Mouse (Mus musculus) thymus, postnatal 4 days (tissue): ENCODE results near the gene Pdss2.

Source experiments
- DNase-seq: peaks from one replicate; pipeline ENCODE4 v3.0.0; 2021

The Pdss2 gene

GRCm38 (mm10) chr10:43312658-43313417, 91.6 kb downstream of the Pdss2 start:
- DNase-seq = no peak

GRCm38 (mm10) chr10:43315228-43315627, 93.9 kb downstream of the Pdss2 start:
- DNase-seq = no peak

GRCm38 (mm10) chr10:43317327-43317951, 96.2 kb downstream of the Pdss2 start:
- DNase-seq = no peak

GRCm38 (mm10) chr10:43321019-43321418, 99.7 kb downstream of the Pdss2 start:
- no peak for DNase-seq

- no peak for DNase-seq
These were observed 101.3 kb downstream of the Pdss2 start for GRCm38 (mm10) chr10:43322446-43323178.

- DNase-seq = no peak
These were observed 102.1 kb downstream of the Pdss2 start for GRCm38 (mm10) chr10:43323386-43323785.

- DNase-seq = no peak
These were observed 108.5 kb downstream of the Pdss2 start for GRCm38 (mm10) chr10:43329813-43330212.

- peak; percentile 27 for DNase-seq
These were observed 109.4 kb downstream of the Pdss2 start for GRCm38 (mm10) chr10:43330691-43331090.

- no peak for DNase-seq
These were observed 110.8 kb downstream of the Pdss2 start for GRCm38 (mm10) chr10:43331931-43332701.

GRCm38 (mm10) chr10:43335874-43336273, 114.6 kb downstream of the Pdss2 start:
- no peak for DNase-seq

- no peak for DNase-seq
These were observed 115.8 kb downstream of the Pdss2 start for GRCm38 (mm10) chr10:43337110-43337509.

GRCm38 (mm10) chr10:43339811-43340210, 118.5 kb downstream of the Pdss2 start:
- peak; percentile 22 for DNase-seq

GRCm38 (mm10) chr10:43349718-43350117, 128.4 kb downstream of the Pdss2 start:
- no peak for DNase-seq

- no peak for DNase-seq
These were observed 136.6 kb downstream of the Pdss2 start for GRCm38 (mm10) chr10:43357884-43358283.

- no peak for DNase-seq
These were observed 141.7 kb downstream of the Pdss2 start for GRCm38 (mm10) chr10:43362947-43363346.

GRCm38 (mm10) chr10:43363431-43363851, 142.2 kb downstream of the Pdss2 start:
- no peak for DNase-seq

- DNase-seq = no peak
These were observed 144.6 kb downstream of the Pdss2 start for GRCm38 (mm10) chr10:43365909-43366308.

GRCm38 (mm10) chr10:43368611-43369010, 147.3 kb downstream of the Pdss2 start:
- DNase-seq = no peak

GRCm38 (mm10) chr10:43372315-43372714, 151.0 kb downstream of the Pdss2 start:
- peak; percentile 34 for DNase-seq

GRCm38 (mm10) chr10:43373035-43373434, 151.7 kb downstream of the Pdss2 start:
- DNase-seq = no peak

- no peak for DNase-seq
These were observed 152.4 kb downstream of the Pdss2 start for GRCm38 (mm10) chr10:43373666-43374065.

- no peak for DNase-seq
These were observed 154.0 kb downstream of the Pdss2 start for GRCm38 (mm10) chr10:43375286-43375685.

- DNase-seq = no peak
These were observed 155.5 kb downstream of the Pdss2 start for GRCm38 (mm10) chr10:43376749-43377148.
